Mouse (Mus musculus) erythroblast, embryonic 14.5 days (primary cell): Measurements from ENCODE around the gene Ifitm6.

Experiments
- GATA1 ChIP-seq: IDR thresholded peaks from 2 replicates; pipeline ENCODE4 v1.6.1; 2012; ENCODE audit warnings: low read length, inconsistent platforms, mixed read lengths
- TAL1 ChIP-seq: IDR thresholded peaks from 3 replicates; pipeline ENCODE4 v1.6.1; 2012; ENCODE audit warnings: low read length, inconsistent platforms, mixed read lengths

DNA sequence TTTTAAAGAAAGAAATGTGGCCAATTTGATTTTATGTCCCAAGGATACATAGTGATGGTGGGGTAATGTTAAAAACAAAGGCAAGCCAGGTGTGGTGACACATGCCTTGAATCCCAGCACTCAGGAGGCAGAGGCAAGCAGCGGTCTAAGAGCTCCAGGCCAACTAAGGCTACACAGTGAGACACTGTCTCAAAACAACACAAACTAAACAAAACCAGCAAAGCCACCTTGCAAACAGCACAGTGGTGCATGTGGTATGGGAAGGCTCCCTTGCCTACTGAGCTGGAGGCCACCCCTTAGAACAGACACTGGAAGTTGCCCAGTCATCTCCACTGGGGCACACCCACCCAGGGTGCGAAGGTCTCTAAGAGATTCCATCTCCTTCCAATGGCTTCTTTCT is 42.2 kb upstream of the Ifitm6 start:
- TF ChIP-seq TAL1: no peak
- no peak for TF ChIP-seq GATA1
